Mouse (Mus musculus): Measurements from ENCODE around the gene Lta. TPM values are rescaled to one million over a fixed set of nuclear protein-coding genes. Genes with fewer than 3 reads are reported as not detected.
A peak's percentile ranks its signal among the peaks of the same experiment; 100 is the strongest.

The Lta gene
- not detected in 2 replicates for total RNA-seq (2017)

- no peak for ATAC-seq (replicated peaks; ENCODE audit: low read depth, poor library complexity, severe bottlenecking)
Observed at GRCm38 (mm10) chr17:35204494-35205379, at the start of gene Lta. TSS of gene Lta (minus strand) at chr17:35205351.

- peak; percentile 52; the same call in 1 of the 2 replicates for ATAC-seq (replicated peaks; ENCODE audit: low read depth, poor library complexity, severe bottlenecking)
Observed at GRCm38 (mm10) chr17:35254241-35255098, 49.3 kb upstream of the Lta start.

- ATAC-seq (replicated peaks; ENCODE audit: low read depth, poor library complexity, severe bottlenecking), result no peak
Observed at GRCm38 (mm10) chr17:35253293-35254093, 48.3 kb upstream of the Lta start.

- no peak for ATAC-seq (replicated peaks; ENCODE audit: low read depth, poor library complexity, severe bottlenecking)
Observed at GRCm38 (mm10) chr17:35252619-35253292, 47.6 kb upstream of the Lta start.

GRCm38 (mm10) chr17:35251981-35252380 is 46.8 kb upstream of the Lta start:
- ATAC-seq (replicated peaks; ENCODE audit: low read depth, poor library complexity, severe bottlenecking), result no peak

GRCm38 (mm10) chr17:35251162-35251719 is 46.1 kb upstream of the Lta start:
- ATAC-seq (replicated peaks; ENCODE audit: low read depth, poor library complexity, severe bottlenecking), result no peak

GRCm38 (mm10) chr17:35250348-35251120 is 45.4 kb upstream of the Lta start:
- ATAC-seq (replicated peaks; ENCODE audit: low read depth, poor library complexity, severe bottlenecking), result no peak

GRCm38 (mm10) chr17:35249451-35250197 is 44.5 kb upstream of the Lta start:
- no peak for ATAC-seq (replicated peaks; ENCODE audit: low read depth, poor library complexity, severe bottlenecking)

GRCm38 (mm10) chr17:35248986-35249385 is 43.8 kb upstream of the Lta start:
- ATAC-seq (replicated peaks; ENCODE audit: low read depth, poor library complexity, severe bottlenecking), result no peak

GRCm38 (mm10) chr17:35247144-35247543 is 42.0 kb upstream of the Lta start:
- ATAC-seq (replicated peaks; ENCODE audit: low read depth, poor library complexity, severe bottlenecking), result no peak

GRCm38 (mm10) chr17:35245731-35246623 is 40.8 kb upstream of the Lta start:
- no peak for ATAC-seq (replicated peaks; ENCODE audit: low read depth, poor library complexity, severe bottlenecking)

- ATAC-seq (replicated peaks; ENCODE audit: low read depth, poor library complexity, severe bottlenecking), result no peak
Observed at GRCm38 (mm10) chr17:35244999-35245398, 39.8 kb upstream of the Lta start.

GRCm38 (mm10) chr17:35243086-35243485 is 37.9 kb upstream of the Lta start:
- ATAC-seq (replicated peaks; ENCODE audit: low read depth, poor library complexity, severe bottlenecking), result 0 out of 2 replicates have a peak, but pooled peaks have one; percentile 4

- ATAC-seq (replicated peaks; ENCODE audit: low read depth, poor library complexity, severe bottlenecking), result peak; percentile 50
Observed at GRCm38 (mm10) chr17:35242015-35242941, 37.1 kb upstream of the Lta start.

- ATAC-seq (replicated peaks; ENCODE audit: low read depth, poor library complexity, severe bottlenecking), result peak; percentile 64
Observed at GRCm38 (mm10) chr17:35241305-35242014, 36.3 kb upstream of the Lta start, which contains the start of gene Ddx39b. TSS of gene Ddx39b (plus strand) at chr17:35241746.

All from common myeloid progenitor, adult 5-6 weeks (primary cell).